Mouse (Mus musculus) kidney, postnatal 25 days (tissue): ENCODE results near the gene Vmn2r84.
"Not testable (repeated sequence)": the region's sequence is repeated elsewhere in the genome, so short reads cannot be mapped to it uniquely, and the experiment has no call there.

Experiments
- DNase-seq, 2 experiments: peaks; one replicate each; pipeline ENCODE4 v3.0.0; 2021; ENCODE audit warnings: mixed read lengths in 2 of 2

Gene Vmn2r84

GRCm38 (mm10) chr10:130394232-130394631, at the start of gene Vmn2r84:
Vmn2r84 (minus strand) TSS chr10:130394332.
- DNase-seq = no peak

- not testable (repeated sequence) for DNase-seq
Measured at GRCm38 (mm10) chr10:130434185-130434898, 40.2 kb upstream of the Vmn2r84 start.

GRCm38 (mm10) chr10:130429603-130430002, 35.5 kb upstream of the Vmn2r84 start, which contains the start of gene Vmn2r85:
Vmn2r85 (minus strand) TSS chr10:130429703.
- DNase-seq = not testable (repeated sequence)

- not testable (repeated sequence) for DNase-seq
Measured at GRCm38 (mm10) chr10:130422368-130422767, 28.2 kb upstream of the Vmn2r84 start.

- no peak for DNase-seq
Measured at GRCm38 (mm10) chr10:130420401-130420800, 26.3 kb upstream of the Vmn2r84 start.

- not testable (repeated sequence) for DNase-seq
Measured at GRCm38 (mm10) chr10:130419954-130420353, 25.8 kb upstream of the Vmn2r84 start.

- not testable (repeated sequence) for DNase-seq
Measured at GRCm38 (mm10) chr10:130416352-130416751, 22.2 kb upstream of the Vmn2r84 start.

- DNase-seq = not testable (repeated sequence)
Measured at GRCm38 (mm10) chr10:130412167-130412698, 18.1 kb upstream of the Vmn2r84 start.

- no peak for DNase-seq
Measured at GRCm38 (mm10) chr10:130375145-130375544, 19.0 kb downstream of the Vmn2r84 start.

- DNase-seq = no peak
Measured at GRCm38 (mm10) chr10:130372491-130373173, 21.5 kb downstream of the Vmn2r84 start.

- DNase-seq = no peak
Measured at GRCm38 (mm10) chr10:130371644-130372043, 22.5 kb downstream of the Vmn2r84 start.

GRCm38 (mm10) chr10:130370005-130370682, 24.0 kb downstream of the Vmn2r84 start:
- no peak for DNase-seq

GRCm38 (mm10) chr10:130368384-130368783, 25.7 kb downstream of the Vmn2r84 start:
- DNase-seq = no peak

GRCm38 (mm10) chr10:130364766-130365165, 29.4 kb downstream of the Vmn2r84 start:
- DNase-seq = no peak

GRCm38 (mm10) chr10:130363438-130364164, 30.5 kb downstream of the Vmn2r84 start:
- no peak for DNase-seq

- no peak for DNase-seq
Measured at GRCm38 (mm10) chr10:130344056-130344455, 50.1 kb downstream of the Vmn2r84 start.

- DNase-seq = not testable (repeated sequence)
Measured at GRCm38 (mm10) chr10:130340050-130340449, 54.1 kb downstream of the Vmn2r84 start.

GRCm38 (mm10) chr10:130337581-130337980, 56.6 kb downstream of the Vmn2r84 start:
- no peak for DNase-seq

- DNase-seq = no peak
Measured at GRCm38 (mm10) chr10:130336385-130336784, 57.7 kb downstream of the Vmn2r84 start.

GRCm38 (mm10) chr10:130330711-130331110, 63.4 kb downstream of the Vmn2r84 start:
- DNase-seq = no peak
